Mouse (Mus musculus): ENCODE results near the gene Ltbp3. TPM values are rescaled to one million over a fixed set of nuclear protein-coding genes. Genes with fewer than 3 reads are reported as not detected.

Gene Ltbp3
- total and polyA plus RNA-seq, 3 experiments = 0.51 TPM; not detected in 2

GRCm38 (mm10) chr19:5723934-5724548 lies 16.7 kb upstream of the Ltbp3 start:
- in situ Hi-C loops (cut with MboI; ENCODE audit: low pct_ligation_motif_present, low pct_unique_long_range_greater_than_20kb, low sequenced_read_pairs) (no loop called here), dilution Hi-C loops (cut with MboI; ENCODE audit: extremely low pct_ligation_motif_present, extremely low pct_unique_long_range_greater_than_20kb, low sequenced_read_pairs) (no loop called here)
- peaks cover 38 to 54% of the 10 kb centered on the region in 2 experiments for H3K36me3 ChIP-seq (replicated peaks in 1 of 2; ENCODE audit: control insufficient read depth in 1 of 2, insufficient read depth in 1 of 2, low read length in 1 of 2)
- H3K4me3 ChIP-seq (replicated peaks in 1 of 3; ENCODE audit: low read depth in 2 of 3, low read length in 2 of 3, poor library complexity in 1 of 3) = peak overlapping the region; percentile 75 to 85 (median 76)
- H3K27me3 ChIP-seq (replicated peaks) = no peaks in the 10 kb centered on the region
- peak overlapping the region; percentile 95 for H3K27ac ChIP-seq (ENCODE audit: insufficient read depth, low read depth)
- TF ChIP-seq ZC3H11A (IDR thresholded peaks at IDR 0.05; ENCODE audit: low read depth, low read length) (no peak), EP300 (IDR thresholded peaks at IDR 0.05; ENCODE audit: low read length) (0 out of 2 replicates have a peak, but pooled peaks have one; percentile 10)
- peaks cover 26% of the 10 kb centered on the region for H3K79me2 ChIP-seq (replicated peaks; ENCODE audit: control insufficient read depth, extremely low read depth, insufficient read depth, poor library complexity, severe bottlenecking)
- no peaks in the 10 kb centered on the region for H3K9me3 ChIP-seq (replicated peaks; ENCODE audit: low read length)
- DNase-seq (ENCODE audit: extremely low read depth) = no peak
- peak overlapping the region; percentile 57 for H3K4me2 ChIP-seq (ENCODE audit: insufficient read depth, low read depth, poor library complexity, severe bottlenecking)
- H3K4me1 ChIP-seq (ENCODE audit: control insufficient read depth in 1 of 2, insufficient read depth in 2 of 2) = peaks cover 14 to 42% of the 10 kb centered on the region in 2 experiments
- H3K9ac ChIP-seq (ENCODE audit: insufficient read depth, low read depth) = peak overlapping the region; percentile 88

- Histone ChIP-seq H3K27ac (ENCODE audit: insufficient read depth, low read depth) (peak overlapping the region; percentile 95), H3K9ac (ENCODE audit: insufficient read depth, low read depth) (peak overlapping the region; percentile 88), H3K4me2 (ENCODE audit: insufficient read depth, low read depth, poor library complexity, severe bottlenecking) (peak overlapping the region; percentile 57), H3K79me2 (replicated peaks; ENCODE audit: control insufficient read depth, extremely low read depth, insufficient read depth, poor library complexity, severe bottlenecking) (peaks cover 26% of the 10 kb centered on the region), H3K27me3 (replicated peaks) (no peaks in the 10 kb centered on the region), H3K9me3 (replicated peaks; ENCODE audit: low read length) (no peaks in the 10 kb centered on the region), H3K4me1 (ENCODE audit: control insufficient read depth in 1 of 2, insufficient read depth in 2 of 2) (peaks cover 14 to 43% of the 10 kb centered on the region in 2 experiments), H3K36me3 (replicated peaks in 1 of 2; ENCODE audit: control insufficient read depth in 1 of 2, insufficient read depth in 1 of 2, low read length in 1 of 2) (peaks cover 33 to 49% of the 10 kb centered on the region in 2 experiments), H3K4me3 (replicated peaks in 1 of 3; ENCODE audit: low read depth in 2 of 3, low read length in 2 of 3, poor library complexity in 1 of 3) (peak overlapping the region; percentile 75 to 85 (median 76))
- peak; percentile 37; the same call in 1 of the 2 replicates for TF ChIP-seq TCF12 (IDR thresholded peaks at IDR 0.05; ENCODE audit: low read depth, low read length)
- no peak for TF ChIP-seq MAZ (IDR thresholded peaks at IDR 0.05; ENCODE audit: low read depth, low read length)
- TF ChIP-seq IRF4 (IDR thresholded peaks at IDR 0.05; ENCODE audit: low read depth, low read length) = peak; percentile 18; the same call in 1 of the 2 replicates
- TF ChIP-seq ETS1 (conservative IDR thresholded peaks at IDR 0.05; ENCODE audit: low read depth, low read length) = peak; percentile 38; the same call in 1 of the 2 replicates
- TF ChIP-seq UBTF (IDR thresholded peaks at IDR 0.05; ENCODE audit: low read depth, low read length) = no peak
- TF ChIP-seq HCFC1 (IDR thresholded peaks at IDR 0.05; ENCODE audit: low read depth, low read length) = peak; percentile 28; the same call in 1 of the 2 replicates
- TF ChIP-seq POLR2A (IDR thresholded peaks at IDR 0.05; ENCODE audit: low read depth, low read length) = peak; percentile 76
- peak; percentile 27; the same call in 1 of the 2 replicates for TF ChIP-seq MYC (IDR thresholded peaks at IDR 0.05; ENCODE audit: low read depth, low read length)
- 0 out of 2 replicates have a peak, but pooled peaks have one; percentile 68 for TF ChIP-seq MXI1 (IDR thresholded peaks at IDR 0.05; ENCODE audit: low read depth, low read length)
- no peak for TF ChIP-seq ZNF384 (IDR thresholded peaks at IDR 0.05; ENCODE audit: low read depth, low read length)
- peak; percentile 61 for TF ChIP-seq SIN3A (IDR thresholded peaks at IDR 0.05; ENCODE audit: low read length)
- TF ChIP-seq TBP (conservative IDR thresholded peaks at IDR 0.05; ENCODE audit: low read depth, low read length) = peak; percentile 80
- no peak for TF ChIP-seq ZC3H11A (IDR thresholded peaks at IDR 0.05; ENCODE audit: low read depth, low read length)
- TF ChIP-seq ELF1 (IDR thresholded peaks at IDR 0.05; ENCODE audit: low read depth, low read length) = peak; percentile 77
- 0 out of 2 replicates have a peak, but pooled peaks have one; percentile 62 for TF ChIP-seq NELFE (IDR thresholded peaks at IDR 0.05; ENCODE audit: low read depth, low read length)
- DNase-seq (ENCODE audit: extremely low read depth) = peak; percentile 85
- in situ Hi-C loops (cut with MboI; ENCODE audit: low pct_ligation_motif_present, low pct_unique_long_range_greater_than_20kb, low sequenced_read_pairs) (no loop called here), dilution Hi-C loops (cut with MboI; ENCODE audit: extremely low pct_ligation_motif_present, extremely low pct_unique_long_range_greater_than_20kb, low sequenced_read_pairs) (no loop called here)
These were observed 16.2 kb upstream of the Ltbp3 start for GRCm38 (mm10) chr19:5724549-5724941.

Data from CH12.LX (cell line).